Mouse (Mus musculus): Measurements from ENCODE around the gene Olfr169.
"Not testable (repeated sequence)": the region's sequence is repeated elsewhere in the genome, so short reads cannot be mapped to it uniquely, and the experiment has no call there.

Gene Olfr169

GRCm38 (mm10) chr16:19571709-19572108 is at the start of gene Olfr169:
Gene Olfr169, minus strand, starts transcription at chr16:19571809.
- DNase-seq (ENCODE audit: extremely low read depth, low read depth): not testable (repeated sequence)

GRCm38 (mm10) chr16:19611782-19612181 is 40.2 kb upstream of the Olfr169 start, which contains the start of gene Olfr170:
Gene Olfr170, minus strand, starts transcription at chr16:19611882.
- DNase-seq (ENCODE audit: extremely low read depth, low read depth): not testable (repeated sequence)

- DNase-seq (ENCODE audit: extremely low read depth, low read depth): no peak
These were observed 31.6 kb upstream of the Olfr169 start for GRCm38 (mm10) chr16:19603166-19603565.

- not testable (repeated sequence) for DNase-seq (ENCODE audit: extremely low read depth, low read depth)
These were observed 18.2 kb downstream of the Olfr169 start for GRCm38 (mm10) chr16:19553429-19553828.

- DNase-seq (ENCODE audit: extremely low read depth, low read depth): not testable (repeated sequence)
These were observed 19.4 kb downstream of the Olfr169 start for GRCm38 (mm10) chr16:19552246-19552645.

- no peak for DNase-seq (ENCODE audit: extremely low read depth, low read depth)
These were observed 36.2 kb downstream of the Olfr169 start, which contains the start of gene Olfr168 for GRCm38 (mm10) chr16:19535455-19535854. Gene Olfr168, minus strand, starts transcription at chr16:19535555.

GRCm38 (mm10) chr16:19522166-19522565 is 49.4 kb downstream of the Olfr169 start, which contains the start of gene Olfr167:
Gene Olfr167, minus strand, starts transcription at chr16:19522266.
- no peak for DNase-seq (ENCODE audit: extremely low read depth, low read depth)
